Mouse (Mus musculus): ENCODE measurements at regions not wholly inside any gene's neighbourhood (a gene's known extent, or its start where the extent isn't known, plus 50 kb on each side); places are given as distances from the start of the nearest gene placed in this dataset.

GRCm38 (mm10) chr17:4199698-4200153 lies 503.7 kb upstream of the Nox3 start:
- peak; percentile 34 for DNase-seq

- DNase-seq, result no peak
These were observed 505.2 kb upstream of the Nox3 start for GRCm38 (mm10) chr17:4201300-4201699.

GRCm38 (mm10) chr17:4208142-4208925 lies 512.3 kb upstream of the Nox3 start:
- DNase-seq, result no peak

- no peak for DNase-seq
These were observed 513.6 kb upstream of the Nox3 start for GRCm38 (mm10) chr17:4209650-4210049.

GRCm38 (mm10) chr17:4212586-4212985 lies 516.5 kb upstream of the Nox3 start:
- DNase-seq, result no peak

GRCm38 (mm10) chr17:4214970-4215369 lies 518.9 kb upstream of the Nox3 start:
- no peak for DNase-seq

- DNase-seq, result no peak
These were observed 520.1 kb upstream of the Nox3 start for GRCm38 (mm10) chr17:4216203-4216602.

- DNase-seq, result no peak
These were observed 520.7 kb upstream of the Nox3 start for GRCm38 (mm10) chr17:4216750-4217149.

GRCm38 (mm10) chr17:4220661-4221360 lies 524.8 kb upstream of the Nox3 start:
- no peak for DNase-seq

- DNase-seq, result no peak
These were observed 531.8 kb upstream of the Nox3 start for GRCm38 (mm10) chr17:4227889-4228288.

GRCm38 (mm10) chr17:4229969-4230368 lies 533.9 kb upstream of the Nox3 start:
- no peak for DNase-seq

GRCm38 (mm10) chr17:4250476-4250875 lies 554.4 kb upstream of the Nox3 start:
- DNase-seq, result no peak

GRCm38 (mm10) chr17:4265471-4265870 lies 569.4 kb upstream of the Nox3 start:
- no peak for DNase-seq

GRCm38 (mm10) chr17:4265946-4266345 lies 569.9 kb upstream of the Nox3 start:
- no peak for DNase-seq

- DNase-seq, result no peak
These were observed 570.4 kb upstream of the Nox3 start for GRCm38 (mm10) chr17:4266487-4266886.

GRCm38 (mm10) chr17:4268380-4268779 lies 572.3 kb upstream of the Nox3 start:
- DNase-seq, result no peak

- DNase-seq, result no peak
These were observed 576.4 kb upstream of the Nox3 start for GRCm38 (mm10) chr17:4272456-4272855.

- no peak for DNase-seq
These were observed 580.7 kb upstream of the Nox3 start for GRCm38 (mm10) chr17:4276722-4277121.

- DNase-seq, result peak; percentile 18
These were observed 582.3 kb upstream of the Nox3 start for GRCm38 (mm10) chr17:4278239-4278827.

- no peak for DNase-seq
These were observed 585.4 kb upstream of the Nox3 start for GRCm38 (mm10) chr17:4281451-4281850.

- no peak for DNase-seq
These were observed 595.4 kb upstream of the Nox3 start for GRCm38 (mm10) chr17:4291418-4291817.

- no peak for DNase-seq
These were observed 600.6 kb upstream of the Nox3 start for GRCm38 (mm10) chr17:4296521-4297155.

GRCm38 (mm10) chr17:4297156-4297535 lies 601.1 kb upstream of the Nox3 start:
- no peak for DNase-seq
